Mouse (Mus musculus) heart, embryonic 12.5 days (tissue): ENCODE measurements around the gene Ucma. TPM values are rescaled to one million over a fixed set of nuclear protein-coding genes. Genes with fewer than 3 reads are reported as not detected.
"Not testable (repeated sequence)": the region's sequence is repeated elsewhere in the genome, so short reads cannot be mapped to it uniquely, and the experiment has no call there.

Experiments used
- ATAC-seq: fragments of 200-750 bp; cut with Nextera tagmentation; 2 replicates; pipeline ENCODE4 v1.8.0; 2017; ENCODE audit warnings: moderate TSS enrichment, moderate library complexity; ENCODE audit not compliant: insufficient number of reproducible peaks, low FRiP score
- H3K27ac ChIP-seq: fragments of 300-500 bp; sonication (generic); 2 replicates; pipeline ENCODE4 v1.5.1; 2016; ENCODE audit warnings: mild to moderate bottlenecking, moderate library complexity; ENCODE audit not compliant: poor library complexity, severe bottlenecking
- H3K27me3 ChIP-seq: fragments of 300-500 bp; sonication (generic); replicated peaks from 2 replicates; pipeline ENCODE4 v1.6.1; 2016; ENCODE audit warnings: mild to moderate bottlenecking, moderate library complexity
- H3K36me3 ChIP-seq: fragments of 300-500 bp; sonication (generic); 2 replicates; pipeline ENCODE4 v1.6.1; 2016; ENCODE audit warnings: mild to moderate bottlenecking, moderate library complexity
- H3K4me1 ChIP-seq: fragments of 300-500 bp; sonication (generic); replicated peaks from 2 replicates; pipeline ENCODE4 v1.6.1; 2016; ENCODE audit warnings: mild to moderate bottlenecking
- H3K4me2 ChIP-seq: fragments of 300-500 bp; sonication (generic); 2 replicates; pipeline ENCODE4 v1.6.1; 2016; ENCODE audit warnings: mild to moderate bottlenecking, moderate library complexity
- H3K4me3 ChIP-seq: fragments of 300-500 bp; sonication (generic); 2 replicates; pipeline ENCODE4 v1.5.1; 2016; ENCODE audit warnings: mild to moderate bottlenecking
- H3K9ac ChIP-seq: fragments of 300-500 bp; sonication (generic); 2 replicates; pipeline ENCODE4 v1.6.1; 2016; ENCODE audit warnings: mild to moderate bottlenecking, moderate library complexity
- H3K9me3 ChIP-seq: fragments of 300-500 bp; sonication (generic); replicated peaks from 2 replicates; pipeline ENCODE4 v1.6.1; 2016; ENCODE audit warnings: mild to moderate bottlenecking, moderate library complexity
- WGBS: fragments of 180-500 bp; shearing (Covaris S2); methylation state at CpG from one replicate; pipeline ENCODE4 v1.1.7; 2016; 5-methylcytosine and 5-hydroxymethylcytosine counted together
- polyA plus RNA-seq: library from polyadenylated mRNA; unstranded; fragments of >200 nt; fragmentation: Nextera tagmentation; extraction: Ambion mirVana; gene quantifications from 2 replicates; pipeline ENCODE4 v1.2.1, GENCODE M21; 2016

Ucma gene
- not detected in 2 replicates for polyA plus RNA-seq

DNA sequence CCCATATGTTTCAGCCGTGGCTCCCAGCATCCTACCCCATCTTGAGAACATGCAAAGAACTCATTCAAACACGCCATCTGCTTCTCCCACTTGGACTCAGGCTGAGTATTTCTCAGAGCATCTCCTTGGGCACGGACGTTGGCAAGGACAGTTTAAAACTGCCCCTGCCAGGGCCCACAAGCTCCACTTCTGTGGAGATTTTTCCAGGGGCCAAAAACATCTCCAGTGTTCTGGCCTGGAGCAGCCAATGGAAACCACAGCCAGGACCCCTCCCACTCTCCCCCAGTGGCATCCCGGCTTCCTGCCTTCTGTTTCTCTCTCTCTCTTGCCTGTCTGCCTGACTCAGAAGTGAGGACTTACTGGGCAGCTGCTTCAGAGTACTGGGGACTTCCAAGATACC is at the start of gene Ucma:
TSS of gene Ucma (plus strand) at position 316 of the 400 bp plus-strand sequence.
- H3K27ac ChIP-seq, result no peak within 1 kb of the TSS
- H3K4me1 ChIP-seq, result 0 out of 2 replicates have a peak, but pooled peaks cover 8% of the 10 kb centered on the region
- H3K36me3 ChIP-seq, result no peaks in the 10 kb centered on the region
- no peak within 1 kb of the TSS for H3K9ac ChIP-seq
- ATAC-seq, result no peak
- H3K9me3 ChIP-seq, result no peaks in the 10 kb centered on the region
- H3K27me3 ChIP-seq, result 0 out of 2 replicates have a peak, but pooled peaks cover 3% of the 10 kb centered on the region
- WGBS, result 63% methylated on average over 5 of the region's 5 CpGs
- no peak within 1 kb of the TSS for H3K4me2 ChIP-seq
- H3K4me3 ChIP-seq, result no peak within 1 kb of the TSS

DNA sequence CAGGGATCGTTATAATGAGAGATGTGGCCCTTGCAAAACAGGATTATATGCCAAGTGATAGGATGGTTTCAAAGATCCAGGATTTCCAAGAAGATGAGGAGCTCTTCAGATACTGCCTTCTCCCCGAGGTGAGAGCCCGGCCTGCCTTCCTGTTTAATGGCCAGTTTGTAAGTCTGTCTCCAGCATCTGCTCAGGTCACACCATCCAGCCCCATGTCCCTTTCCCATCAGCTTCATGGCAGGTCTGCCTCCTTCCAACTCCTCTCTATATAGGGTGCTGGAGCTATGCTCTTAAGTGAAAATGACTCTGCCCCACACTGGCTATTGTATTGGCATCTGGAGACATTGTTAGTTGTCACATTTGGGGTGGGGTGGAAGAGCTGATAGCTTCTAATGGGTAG is 48.5 kb upstream of the Ucma start:
- no peak overlapping the region for H3K9ac ChIP-seq
- no peak overlapping the region for H3K27ac ChIP-seq
- no peaks in the 10 kb centered on the region for H3K27me3 ChIP-seq
- H3K4me1 ChIP-seq, result no peaks in the 10 kb centered on the region
- no peak for ATAC-seq
- peaks cover 5% of the 10 kb centered on the region; the same call in 1 of the 2 replicates for H3K9me3 ChIP-seq
- 90% methylated on average over 3 of the region's 3 CpGs for WGBS
- H3K36me3 ChIP-seq, result peaks cover 78% of the 10 kb centered on the region
- no peak overlapping the region for H3K4me3 ChIP-seq
- H3K4me2 ChIP-seq, result no peak overlapping the region

DNA sequence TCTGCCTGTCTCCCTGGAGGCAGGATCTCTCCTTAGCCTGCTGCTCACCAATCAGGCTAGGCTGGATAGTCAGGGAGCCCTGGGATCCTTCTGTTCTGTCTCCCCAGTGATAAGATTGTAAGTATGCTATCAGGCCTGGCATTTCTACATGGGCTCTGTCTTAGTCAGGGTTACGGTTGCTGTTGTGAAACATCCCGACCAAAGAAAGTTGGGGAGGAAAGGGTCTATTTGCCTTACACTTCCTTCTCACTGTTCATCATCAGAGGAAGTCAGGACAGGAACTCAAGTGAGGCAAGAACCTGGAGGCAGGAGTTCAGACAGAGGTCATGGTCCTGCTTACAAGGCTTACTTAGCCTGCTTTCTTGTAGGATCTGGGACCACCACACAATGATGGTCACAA is 46.7 kb upstream of the Ucma start:
- no peak overlapping the region for H3K4me3 ChIP-seq
- H3K27ac ChIP-seq, result no peak overlapping the region
- 55% methylated on average over 2 of the region's 2 CpGs for WGBS
- no peaks in the 10 kb centered on the region for H3K27me3 ChIP-seq
- peaks cover 79% of the 10 kb centered on the region for H3K36me3 ChIP-seq
- no peak overlapping the region for H3K4me2 ChIP-seq
- no peak overlapping the region for H3K9ac ChIP-seq
- no peak for ATAC-seq
- no peaks in the 10 kb centered on the region for H3K4me1 ChIP-seq
- H3K9me3 ChIP-seq, result peaks cover 5% of the 10 kb centered on the region; the same call in 1 of the 2 replicates

DNA sequence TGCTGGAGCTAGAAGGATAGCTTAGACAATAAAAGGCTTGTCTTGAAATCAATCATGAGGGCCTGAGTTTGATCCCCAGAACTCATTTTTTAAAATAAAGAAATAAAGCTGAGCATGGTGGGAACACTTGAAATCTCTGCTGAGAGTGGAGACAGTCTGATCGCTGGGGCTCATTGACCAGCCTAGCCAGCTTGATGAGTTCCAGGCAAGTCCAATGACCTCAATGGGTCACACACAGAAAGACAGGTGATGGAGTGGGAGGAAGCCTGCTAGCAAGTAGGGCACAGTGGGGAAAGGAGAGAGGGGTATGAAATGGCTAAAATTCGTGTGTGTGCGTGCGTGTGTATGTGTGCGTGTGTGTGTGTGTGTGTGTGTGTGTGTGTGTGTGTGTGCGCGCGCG is 41.4 kb upstream of the Ucma start:
- 86% methylated on average over 9 of the region's 9 CpGs for WGBS

DNA sequence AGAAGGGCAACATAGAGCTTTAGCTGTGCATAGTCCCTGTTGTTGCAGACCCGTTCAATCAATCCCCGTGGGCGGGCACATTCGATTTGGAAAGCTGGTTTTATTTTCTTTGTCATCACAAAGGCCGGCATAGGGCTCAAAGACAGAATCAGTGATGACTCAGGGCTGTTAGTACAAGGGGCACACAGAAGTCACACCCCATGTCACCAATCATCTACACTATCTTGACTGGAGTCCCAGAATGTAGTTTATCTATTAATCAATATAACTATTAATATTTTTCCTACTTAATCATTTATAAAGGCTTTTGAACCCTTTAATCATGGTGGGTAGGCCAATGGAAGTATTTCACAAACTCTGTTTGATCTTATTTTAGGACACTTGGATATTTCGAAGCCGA is 38.0 kb upstream of the Ucma start:
- Histone ChIP-seq H3K4me2 (no peak overlapping the region), H3K36me3 (peaks cover 58% of the 10 kb centered on the region)
- WGBS, result 90% methylated on average over 7 of the region's 7 CpGs

More for the DNA sequence above, 41.4 kb upstream of the Ucma start:
- no peaks in the 10 kb centered on the region for H3K4me1 ChIP-seq
- no peaks in the 10 kb centered on the region for H3K27me3 ChIP-seq
- H3K4me2 ChIP-seq, result no peak overlapping the region
- H3K9ac ChIP-seq, result no peak overlapping the region
- no peaks in the 10 kb centered on the region; the same call in 1 of the 2 replicates for H3K9me3 ChIP-seq
- no peak for ATAC-seq
- H3K36me3 ChIP-seq, result peaks cover 70% of the 10 kb centered on the region
- no peak overlapping the region for H3K4me3 ChIP-seq
- H3K27ac ChIP-seq, result no peak overlapping the region

DNA sequence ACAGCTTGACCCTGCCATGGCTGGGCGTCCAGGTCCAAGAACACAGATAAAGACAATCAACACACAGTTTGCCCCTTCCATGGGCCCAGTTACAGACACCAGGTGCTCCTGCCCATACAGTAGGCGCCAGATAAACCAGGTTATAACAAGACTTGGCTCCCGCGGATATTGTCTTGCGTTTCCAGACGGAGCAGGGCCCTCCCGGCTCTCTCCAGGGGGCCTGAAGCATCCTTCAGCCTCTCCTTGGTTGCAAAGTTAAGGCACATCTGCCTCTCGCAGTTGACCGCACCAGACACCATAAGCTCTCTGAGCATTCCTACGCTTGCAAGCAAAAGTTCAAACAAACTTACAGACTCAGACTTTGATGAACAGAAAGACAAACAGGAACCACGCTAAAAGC is 35.1 kb upstream of the Ucma start:
- peaks cover 43% of the 10 kb centered on the region for H3K36me3 ChIP-seq
- no peak overlapping the region for H3K27ac ChIP-seq
- H3K9ac ChIP-seq, result no peak overlapping the region
- no peaks in the 10 kb centered on the region for H3K4me1 ChIP-seq
- H3K9me3 ChIP-seq, result peaks cover 23% of the 10 kb centered on the region
- no peaks in the 10 kb centered on the region for H3K27me3 ChIP-seq
- WGBS, result 84% methylated on average over 11 of the region's 11 CpGs
- ATAC-seq, result no peak
- H3K4me2 ChIP-seq, result no peak overlapping the region
- H3K4me3 ChIP-seq, result no peak overlapping the region

More for the DNA sequence above, 38.0 kb upstream of the Ucma start:
- H3K9ac ChIP-seq, result no peak overlapping the region
- H3K27ac ChIP-seq, result no peak overlapping the region
- no peaks in the 10 kb centered on the region for H3K4me1 ChIP-seq
- no peaks in the 10 kb centered on the region for H3K27me3 ChIP-seq
- H3K9me3 ChIP-seq, result peaks cover 11% of the 10 kb centered on the region; the same call in 1 of the 2 replicates
- ATAC-seq, result no peak
- no peak overlapping the region for H3K4me3 ChIP-seq

DNA sequence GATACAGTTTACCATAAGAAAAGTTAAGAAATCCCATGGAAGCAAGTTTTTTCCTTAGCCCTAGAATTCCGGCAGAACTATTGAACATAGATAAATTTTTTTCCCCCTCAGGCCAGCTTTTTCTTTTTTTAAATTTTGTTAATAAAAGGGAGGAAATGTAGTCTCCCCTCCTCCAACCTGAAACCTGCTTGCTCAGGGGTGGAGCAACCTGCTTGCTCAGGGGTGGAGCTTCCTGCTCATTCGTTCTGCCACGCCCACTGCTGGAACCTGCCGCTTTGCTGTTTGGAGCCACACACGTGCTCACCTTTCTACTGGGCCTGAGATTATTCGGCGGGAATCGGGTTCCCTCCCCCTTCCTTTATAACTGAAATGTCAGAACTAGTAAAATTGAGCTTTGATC is 26.2 kb upstream of the Ucma start:
- not testable (repeated sequence) for H3K27me3 ChIP-seq, H3K4me1 ChIP-seq, H3K36me3 ChIP-seq, H3K9ac ChIP-seq, H3K27ac ChIP-seq, H3K4me2 ChIP-seq, ATAC-seq, H3K4me3 ChIP-seq
- H3K9me3 ChIP-seq, result peaks cover 13% of the 10 kb centered on the region; the same call in 1 of the 2 replicates
- WGBS, result 82% methylated on average over 6 of the region's 8 CpGs

DNA sequence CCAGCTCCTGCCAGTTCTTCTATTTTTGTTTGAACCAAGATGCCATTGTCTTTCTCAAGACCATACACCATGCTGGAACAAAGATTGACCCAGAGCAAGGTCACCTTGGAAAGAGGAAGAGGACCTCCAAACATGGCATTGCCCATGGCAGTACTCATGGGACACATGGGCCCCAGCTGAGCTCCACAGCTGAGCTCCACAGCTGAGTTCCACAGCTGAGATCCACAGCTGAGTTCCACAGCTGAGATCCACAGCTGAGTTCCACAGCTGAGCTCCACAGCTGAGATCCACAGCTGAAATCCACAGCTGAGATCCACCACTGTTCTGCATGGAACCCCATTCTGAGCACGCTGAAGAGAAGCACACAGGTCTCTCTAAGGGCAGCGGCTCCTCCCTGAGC is 24.9 kb upstream of the Ucma start:
- Histone ChIP-seq H3K27ac (no peak overlapping the region), H3K4me3 (no peak overlapping the region), H3K4me1 (no peaks in the 10 kb centered on the region), H3K9me3 (peaks cover 13% of the 10 kb centered on the region; the same call in 1 of the 2 replicates), H3K9ac (no peak overlapping the region), H3K4me2 (no peak overlapping the region), H3K36me3 (no peaks in the 10 kb centered on the region), H3K27me3 (no peaks in the 10 kb centered on the region)
- no peak for ATAC-seq
- 83% methylated on average over 2 of the region's 2 CpGs for WGBS

DNA sequence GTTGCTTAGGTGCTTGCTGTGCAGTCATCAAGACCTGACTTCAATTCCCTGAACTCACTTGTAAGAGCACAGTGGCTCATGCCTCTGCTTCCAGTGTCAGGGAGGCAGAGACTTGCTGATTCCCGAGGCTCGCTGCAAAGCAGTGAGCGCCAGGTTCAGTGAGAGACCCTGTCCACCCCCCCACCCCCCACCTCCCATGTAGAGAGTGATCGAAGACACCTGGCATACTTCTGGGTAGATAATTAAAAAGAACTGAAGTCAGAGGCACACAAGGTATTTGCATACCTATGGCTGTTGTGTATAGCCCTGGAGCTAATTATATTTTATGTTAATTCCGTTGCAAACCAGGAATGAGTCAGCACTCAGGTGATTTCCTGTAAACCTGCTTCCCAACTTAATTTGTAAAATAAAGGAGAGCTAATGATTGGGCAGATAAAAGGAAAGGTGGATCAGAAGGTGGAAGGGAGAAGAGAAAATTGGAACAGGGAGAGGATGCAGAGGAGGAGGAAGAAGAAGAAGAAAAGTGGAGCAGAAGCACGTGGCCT is 21.6 kb upstream of the Ucma start:
- H3K9me3 ChIP-seq, result peaks cover 13% of the 10 kb centered on the region; the same call in 1 of the 2 replicates
- WGBS, result 84% methylated on average over 6 of the region's 6 CpGs
- ATAC-seq, result no peak
- H3K4me1 ChIP-seq, result no peaks in the 10 kb centered on the region
- H3K27ac ChIP-seq, result no peak overlapping the region
- H3K4me3 ChIP-seq, result no peak overlapping the region
- H3K36me3 ChIP-seq, result no peaks in the 10 kb centered on the region
- H3K9ac ChIP-seq, result no peak overlapping the region
- no peaks in the 10 kb centered on the region for H3K27me3 ChIP-seq
- H3K4me2 ChIP-seq, result no peak overlapping the region

DNA sequence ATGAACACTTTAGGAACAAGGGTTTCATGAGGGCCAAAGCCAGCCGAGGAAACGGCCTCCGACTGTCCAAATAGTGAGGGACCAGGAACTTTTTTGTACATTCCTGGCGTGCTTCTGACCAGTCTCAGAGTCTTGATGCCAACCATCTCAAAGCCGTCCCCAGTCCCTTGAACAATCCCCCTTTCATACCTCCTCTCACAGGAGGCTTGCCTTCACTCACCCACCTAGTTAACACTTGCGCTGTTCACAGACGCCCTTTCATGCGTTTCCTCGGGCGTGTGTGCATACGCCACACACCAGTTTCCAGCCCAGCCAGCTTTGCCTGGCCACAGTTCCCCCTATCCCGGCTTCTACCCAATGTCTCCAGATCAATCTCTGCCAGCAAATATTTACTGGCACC is 17.9 kb upstream of the Ucma start:
- Histone ChIP-seq H3K27ac (no peak overlapping the region), H3K27me3 (no peaks in the 10 kb centered on the region), H3K9ac (no peak overlapping the region), H3K4me3 (no peak overlapping the region), H3K36me3 (no peaks in the 10 kb centered on the region), H3K4me2 (no peak overlapping the region), H3K4me1 (no peaks in the 10 kb centered on the region), H3K9me3 (no peaks in the 10 kb centered on the region)
- ATAC-seq, result no peak
- WGBS, result 84% methylated on average over 12 of the region's 12 CpGs

DNA sequence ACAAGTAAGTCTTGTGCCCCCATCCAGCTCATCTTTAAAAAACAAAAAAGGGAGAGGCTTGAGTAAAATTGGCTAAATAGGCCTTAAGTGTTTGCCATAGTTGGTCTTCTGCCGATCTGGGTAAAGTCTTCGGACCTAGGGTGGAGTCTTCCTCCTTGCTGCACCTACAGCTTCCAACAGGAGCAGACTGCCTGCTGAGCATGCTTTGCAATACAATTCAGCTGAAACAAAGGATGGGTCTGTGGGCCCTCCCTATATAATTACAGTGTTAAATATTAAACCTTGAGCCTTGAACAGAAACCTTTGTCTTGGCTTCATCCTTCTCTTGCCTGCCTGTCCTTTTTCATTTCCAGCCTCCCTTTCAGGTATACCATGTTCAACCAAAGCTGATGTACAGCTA is 8.1 kb upstream of the Ucma start:
- H3K9ac ChIP-seq, result no peak overlapping the region
- ATAC-seq, result no peak
- no peaks in the 10 kb centered on the region for H3K27me3 ChIP-seq
- no peaks in the 10 kb centered on the region for H3K36me3 ChIP-seq
- no peaks in the 10 kb centered on the region; the same call in 1 of the 2 replicates for H3K9me3 ChIP-seq
- no peak overlapping the region for H3K27ac ChIP-seq
- WGBS, result 91% methylated on average over 2 of the region's 2 CpGs
- H3K4me2 ChIP-seq, result no peak overlapping the region
- H3K4me3 ChIP-seq, result no peak overlapping the region
- no peaks in the 10 kb centered on the region for H3K4me1 ChIP-seq

DNA sequence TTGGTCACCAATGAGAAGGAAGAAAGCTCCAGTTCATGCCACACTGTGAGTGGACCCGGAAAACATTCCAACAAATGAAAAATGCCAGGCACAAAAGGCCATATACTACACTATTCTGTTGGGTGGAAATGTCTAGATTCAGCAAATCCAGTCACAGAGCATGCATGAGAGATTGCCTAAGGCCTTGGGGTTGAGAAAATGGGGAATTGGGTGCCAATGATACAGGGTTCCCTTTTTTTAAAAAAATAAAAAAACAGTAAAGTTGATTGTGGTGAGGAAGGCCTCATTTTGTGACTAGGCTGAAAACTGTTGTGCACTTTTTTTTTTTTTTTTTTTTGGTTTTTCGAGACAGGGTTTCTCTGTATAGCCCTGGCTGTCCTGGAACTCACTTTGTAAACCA is 6.8 kb upstream of the Ucma start:
- Histone ChIP-seq H3K9me3 (no peaks in the 10 kb centered on the region; the same call in 1 of the 2 replicates), H3K4me1 (no peaks in the 10 kb centered on the region), H3K4me2 (no peak overlapping the region), H3K27ac (no peak overlapping the region), H3K27me3 (0 out of 2 replicates have a peak, but pooled peaks cover 3% of the 10 kb centered on the region), H3K36me3 (no peaks in the 10 kb centered on the region), H3K4me3 (no peak overlapping the region), H3K9ac (no peak overlapping the region)
- no peak for ATAC-seq
- WGBS, result 66% methylated on average over 2 of the region's 2 CpGs
